Mouse (Mus musculus) heart, embryonic 14.5 days (tissue): ENCODE results near the gene Slc45a3. TPM values are rescaled to one million over a fixed set of nuclear protein-coding genes. Genes with fewer than 3 reads are reported as not detected.

Source experiments
- ATAC-seq: fragments of 200-750 bp; cut with Nextera tagmentation; 2 replicates; pipeline ENCODE4 v1.8.0; 2017; ENCODE audit warnings: low read depth, moderate TSS enrichment; ENCODE audit not compliant: insufficient number of reproducible peaks, insufficient read depth, low FRiP score
- H3K27ac ChIP-seq, 2 experiments: fragments of 200-500 bp in 1 of 2; fragments of 300-500 bp in 1 of 2; sonication (generic) in 1 of 2; replicated peaks in 1 of 2; 2 replicates each; pipeline ENCODE4 v1.5.1; 2012 to 2014; ENCODE audit warnings: low read depth in 2 of 2, low read length in 2 of 2, control low read depth in 1 of 2, mild to moderate bottlenecking in 1 of 2, mixed read lengths in 1 of 2; ENCODE audit not compliant: control insufficient read depth in 1 of 2, insufficient read depth in 1 of 2
- H3K27me3 ChIP-seq: fragments of 300-500 bp; sonication (generic); 2 replicates; pipeline ENCODE4 v1.6.1; 2014; ENCODE audit warnings: mild to moderate bottlenecking, low read length, control low read depth; ENCODE audit not compliant: control insufficient read depth, insufficient read depth
- H3K36me3 ChIP-seq: fragments of 300-500 bp; sonication (generic); 2 replicates; pipeline ENCODE4 v1.6.1; 2014; ENCODE audit warnings: mild to moderate bottlenecking, control low read depth, low read length, mixed read lengths; ENCODE audit not compliant: control insufficient read depth, insufficient read depth
- H3K4me1 ChIP-seq, 2 experiments: fragments of 200-500 bp in 1 of 2; fragments of 300-500 bp in 1 of 2; sonication (generic) in 1 of 2; 2 replicates each; pipeline ENCODE4 v1.6.1; 2012 to 2014; ENCODE audit warnings: low read length in 2 of 2, control low read depth in 1 of 2, mixed read lengths in 1 of 2; ENCODE audit not compliant: control insufficient read depth in 2 of 2, insufficient read depth in 2 of 2
- H3K4me2 ChIP-seq: fragments of 300-500 bp; sonication (generic); 2 replicates; pipeline ENCODE4 v1.6.1; 2014; ENCODE audit warnings: mild to moderate bottlenecking, low read length
- H3K4me3 ChIP-seq, 2 experiments: fragments of 200-500 bp in 1 of 2; fragments of 300-500 bp in 1 of 2; sonication (generic) in 1 of 2; 2 replicates each; pipeline ENCODE4 v1.5.1; 2012 to 2014; ENCODE audit warnings: low read length in 2 of 2, mild to moderate bottlenecking in 2 of 2, control low read depth in 1 of 2, low read depth in 1 of 2, moderate library complexity in 1 of 2; ENCODE audit not compliant: control insufficient read depth in 1 of 2, insufficient read depth in 1 of 2
- H3K9ac ChIP-seq: fragments of 300-500 bp; sonication (generic); 2 replicates; pipeline ENCODE4 v1.6.1; 2014; ENCODE audit warnings: mild to moderate bottlenecking, low read length
- H3K9me3 ChIP-seq: fragments of 300-500 bp; sonication (generic); 2 replicates; pipeline ENCODE4 v1.6.1; 2016; ENCODE audit warnings: low read length, control low read depth; ENCODE audit not compliant: control insufficient read depth
- WGBS: fragments of 180-500 bp; shearing (Covaris S2); extraction: QIAGEN DNeasy Blood & Tissue Kit; methylation state at CpG from one replicate; pipeline ENCODE4 v1.1.7; 2014; 5-methylcytosine and 5-hydroxymethylcytosine counted together
- polyA plus RNA-seq: library from polyadenylated mRNA; unstranded; fragments of >200 nt; fragmentation: Nextera tagmentation; extraction: Ambion mirVana; gene quantifications from 2 replicates; pipeline ENCODE4 v1.2.1, GENCODE M21; 2014

Gene Slc45a3
- polyA plus RNA-seq, 1 experiment from 2014 or later, result 3.1 TPM

DNA sequence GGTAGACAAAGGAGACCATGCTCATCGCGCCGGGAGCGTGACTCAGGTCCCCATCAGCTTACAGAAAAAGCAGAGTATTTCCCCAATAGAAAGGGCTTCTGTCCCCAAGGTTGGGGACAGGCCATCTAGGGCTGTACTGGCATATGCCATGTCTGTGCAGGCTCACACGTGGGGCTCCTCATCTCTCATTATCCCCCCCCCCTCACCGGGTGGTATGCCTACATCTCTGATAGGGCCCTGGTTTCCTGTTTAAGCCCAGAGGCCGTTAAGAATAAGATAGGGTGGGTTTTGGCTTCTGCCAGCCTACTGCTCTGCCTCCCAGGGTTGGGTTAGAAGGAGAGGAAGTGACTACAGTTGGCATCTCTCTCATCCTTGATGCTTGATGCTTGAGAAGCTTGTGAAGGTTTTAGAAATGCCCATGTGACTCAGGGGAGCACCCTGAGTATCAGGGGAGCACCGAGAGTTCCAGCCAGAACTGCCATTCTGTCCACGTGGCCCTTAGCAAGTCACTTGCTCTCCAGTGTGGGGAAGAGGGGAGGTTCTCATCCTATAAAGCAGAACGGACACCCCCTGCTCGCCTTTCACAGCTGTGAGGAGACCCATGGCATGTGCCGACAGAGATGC, 8.4 kb upstream of the Slc45a3 start:
- Histone ChIP-seq H3K9ac (no peak overlapping the region), H3K4me1 (no peaks in the 10 kb centered on the region; a peak in 1 of 4 replicates), H3K4me3 (no peak overlapping the region), H3K27ac (no peak overlapping the region), H3K27me3 (peaks cover 21% of the 10 kb centered on the region), H3K36me3 (no peaks in the 10 kb centered on the region), H3K9me3 (no peaks in the 10 kb centered on the region), H3K4me2 (no peak overlapping the region)
- ATAC-seq, result no peak
- WGBS, result 76% methylated on average over 12 of the region's 12 CpGs

DNA sequence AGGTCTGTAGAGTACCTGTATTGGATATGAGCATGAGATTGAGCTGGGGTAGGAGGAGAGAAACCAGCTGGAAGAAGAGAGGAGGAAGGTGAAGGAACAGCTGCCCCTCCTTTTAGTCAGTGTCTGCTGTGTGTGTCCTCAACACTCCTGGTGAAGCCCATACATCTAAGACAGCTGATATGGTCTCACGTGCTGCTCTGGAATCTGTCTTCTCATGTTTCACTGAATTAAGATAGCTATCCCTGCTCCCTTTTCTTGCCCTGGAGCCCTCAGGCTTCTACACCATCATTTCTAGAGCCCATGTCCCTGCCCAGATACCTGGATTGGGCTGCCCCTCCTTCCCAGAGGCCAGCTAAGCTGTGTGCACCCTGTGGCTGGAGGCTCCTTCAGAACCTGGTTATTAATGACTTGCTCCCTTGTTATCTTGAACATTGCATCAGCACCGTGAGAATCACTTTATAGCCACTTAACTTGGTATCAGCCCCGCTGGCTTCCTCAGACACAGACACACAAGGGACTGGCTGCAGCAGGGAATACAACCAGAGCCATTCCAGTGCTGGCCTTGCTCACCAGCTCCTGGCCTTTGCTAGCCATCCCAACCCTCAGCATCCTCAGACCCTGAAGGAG, 7.5 kb upstream of the Slc45a3 start:
- Histone ChIP-seq H3K27me3 (peaks cover 29% of the 10 kb centered on the region), H3K4me1 (no peaks in the 10 kb centered on the region; a peak in 1 of 4 replicates), H3K4me2 (no peak overlapping the region), H3K4me3 (no peak overlapping the region), H3K9ac (no peak overlapping the region), H3K36me3 (no peaks in the 10 kb centered on the region), H3K27ac (no peak overlapping the region), H3K9me3 (no peaks in the 10 kb centered on the region)
- ATAC-seq, result no peak
- WGBS, result 21% methylated on average over 3 of the region's 3 CpGs

DNA sequence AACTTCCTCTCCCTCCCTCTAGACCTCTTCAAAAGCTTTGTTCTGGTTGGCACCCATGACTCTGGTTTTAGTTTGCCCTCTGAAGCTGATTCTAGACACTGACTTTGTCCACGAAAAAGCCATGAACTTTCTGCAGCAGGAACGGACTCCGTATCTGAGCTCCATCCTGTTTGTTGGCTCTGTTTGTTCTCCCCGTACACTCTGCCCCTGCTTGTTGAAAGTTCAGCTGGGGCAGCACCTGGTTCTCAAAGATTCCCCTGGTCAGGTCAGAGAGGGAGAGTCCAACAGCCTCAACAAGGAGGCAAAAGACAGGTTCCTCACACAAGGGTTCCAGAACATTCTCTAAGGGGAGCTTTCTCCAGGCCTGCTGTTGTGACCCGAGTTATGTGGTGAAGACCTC, 5.4 kb upstream of the Slc45a3 start:
- Histone ChIP-seq H3K4me3 (no peak overlapping the region), H3K36me3 (no peaks in the 10 kb centered on the region), H3K4me1 (peaks cover 0 to 2% of the 10 kb centered on the region in 2 experiments; a peak in 1 of 4 replicates), H3K9me3 (no peaks in the 10 kb centered on the region), H3K27me3 (peaks cover 50% of the 10 kb centered on the region), H3K4me2 (no peak overlapping the region), H3K27ac (no peak overlapping the region), H3K9ac (no peak overlapping the region)
- no peak for ATAC-seq
- WGBS, result 69% methylated on average over 5 of the region's 5 CpGs

DNA sequence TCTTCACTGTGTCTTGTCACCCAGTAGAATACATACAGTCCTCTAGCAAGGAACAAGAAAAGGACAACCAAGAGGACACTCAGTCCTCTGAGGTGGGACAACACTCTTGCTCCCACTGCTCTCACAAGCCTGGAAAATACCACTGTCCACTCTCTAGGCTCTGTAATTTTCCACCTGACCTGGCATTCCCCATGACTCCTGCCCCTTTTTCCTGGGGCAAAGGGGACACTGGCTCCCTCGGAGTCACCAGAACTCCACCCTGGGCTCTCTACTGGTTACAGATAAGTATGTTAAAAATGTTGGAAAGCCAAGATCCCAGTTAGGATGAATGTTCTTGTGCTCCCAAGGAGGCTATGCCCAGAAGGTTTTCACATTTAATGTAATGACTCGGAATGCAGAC, 1.8 kb upstream of the Slc45a3 start:
- H3K4me3 ChIP-seq, result no peak overlapping the region
- no peaks in the 10 kb centered on the region for H3K9me3 ChIP-seq
- no peak overlapping the region for H3K4me2 ChIP-seq
- no peak overlapping the region for H3K27ac ChIP-seq
- H3K27me3 ChIP-seq, result peaks cover 74% of the 10 kb centered on the region
- H3K4me1 ChIP-seq, result peaks cover 4 to 12% of the 10 kb centered on the region in 2 experiments; a peak in 2 of 4 replicates
- H3K36me3 ChIP-seq, result no peaks in the 10 kb centered on the region
- H3K9ac ChIP-seq, result no peak overlapping the region
- ATAC-seq, result no peak
- 48% methylated on average over 2 of the region's 2 CpGs for WGBS

DNA sequence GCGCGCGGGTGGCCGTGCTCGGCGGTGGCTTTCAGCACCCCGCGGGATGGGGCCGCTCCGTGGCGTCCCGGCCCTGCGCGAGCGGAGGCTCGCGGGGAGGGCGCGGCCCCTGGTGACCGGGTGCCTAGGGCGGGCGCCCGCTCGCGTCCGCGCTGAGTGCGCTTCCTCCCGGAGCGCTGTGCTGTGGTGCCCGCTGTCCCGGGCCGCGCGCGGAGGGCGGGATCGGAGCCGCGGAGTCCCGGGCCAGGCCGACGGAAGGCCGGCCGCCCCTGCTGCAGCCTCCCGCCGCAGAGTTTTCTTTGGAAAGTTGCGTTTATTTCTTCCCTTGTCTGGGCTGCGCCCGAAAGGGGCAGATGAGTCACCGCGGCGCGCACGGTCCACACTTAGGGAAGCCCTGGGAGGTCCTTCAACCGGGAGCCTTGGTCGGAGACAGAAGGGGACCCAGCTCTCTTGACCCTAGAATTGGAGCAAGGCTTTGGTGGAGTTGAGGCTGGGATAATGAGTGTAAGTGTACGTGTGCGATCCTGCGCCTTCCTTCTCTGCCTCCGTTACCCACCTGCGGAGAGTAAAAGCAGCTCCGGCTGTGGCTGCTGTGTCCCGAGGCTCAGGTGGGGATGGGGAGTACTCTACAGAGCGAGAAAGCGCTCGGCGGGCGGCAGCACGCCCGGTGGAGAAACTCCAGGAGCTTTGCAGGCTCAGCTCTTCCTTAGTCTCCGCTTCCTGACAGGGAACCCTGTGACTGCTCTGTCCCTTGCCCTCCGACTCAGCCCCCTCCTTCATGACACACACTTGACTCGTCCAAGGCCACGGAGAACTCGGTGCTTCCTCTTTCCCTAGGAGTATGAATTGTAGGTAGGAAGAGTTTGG, 551 bp downstream of the Slc45a3 start:
- no peaks in the 10 kb centered on the region for H3K36me3 ChIP-seq
- peaks cover 71% of the 10 kb centered on the region for H3K27me3 ChIP-seq
- peak overlapping the region; percentile 100 for H3K4me2 ChIP-seq
- H3K4me1 ChIP-seq, result peaks cover 4 to 12% of the 10 kb centered on the region in 2 experiments; a peak in 2 of 4 replicates
- H3K4me3 ChIP-seq, result peak overlapping the region; percentile 62 to 83
- H3K9me3 ChIP-seq, result no peaks in the 10 kb centered on the region
- ATAC-seq, result peak; percentile 45; the same call in 1 of the 2 replicates
- 0 out of 4 replicates have a peak overlapping the region, but pooled peaks of 1 of the 2 experiments have one; percentile 1 for H3K27ac ChIP-seq
- WGBS, result 1% methylated on average over 70 of the region's 76 CpGs
- peak overlapping the region; percentile 78 for H3K9ac ChIP-seq

DNA sequence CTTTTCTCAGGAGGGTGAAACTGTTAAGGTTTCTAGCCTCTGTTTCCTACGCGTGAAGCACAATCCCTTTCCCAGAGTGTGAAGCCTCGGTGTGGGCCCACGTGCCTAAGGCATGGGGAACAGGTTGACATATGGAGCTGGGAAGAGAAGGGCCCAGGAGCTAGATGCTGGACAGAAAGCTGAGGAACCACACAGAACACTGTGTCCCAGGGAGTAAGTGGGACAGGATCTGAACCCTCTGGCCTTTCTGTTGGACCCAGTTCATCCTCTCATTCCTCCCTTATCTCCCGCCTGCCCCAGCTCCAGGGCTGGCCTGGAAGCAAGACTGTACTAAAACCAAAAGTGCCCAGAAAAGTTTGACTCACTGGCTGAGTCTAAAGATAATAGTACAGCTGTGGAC, 1.3 kb downstream of the Slc45a3 start:
- Histone ChIP-seq H3K27ac (no peak overlapping the region), H3K4me2 (peak overlapping the region; percentile 100), H3K27me3 (peaks cover 71% of the 10 kb centered on the region), H3K4me1 (peaks cover 4 to 12% of the 10 kb centered on the region in 2 experiments; a peak in 2 of 4 replicates), H3K9ac (no peak overlapping the region), H3K4me3 (peak overlapping the region in 1 of 2 experiments; percentile 83; a peak in 2 of 4 replicates), H3K36me3 (no peaks in the 10 kb centered on the region), H3K9me3 (no peaks in the 10 kb centered on the region)
- ATAC-seq, result no peak
- 24% methylated on average over 5 of the region's 5 CpGs for WGBS

DNA sequence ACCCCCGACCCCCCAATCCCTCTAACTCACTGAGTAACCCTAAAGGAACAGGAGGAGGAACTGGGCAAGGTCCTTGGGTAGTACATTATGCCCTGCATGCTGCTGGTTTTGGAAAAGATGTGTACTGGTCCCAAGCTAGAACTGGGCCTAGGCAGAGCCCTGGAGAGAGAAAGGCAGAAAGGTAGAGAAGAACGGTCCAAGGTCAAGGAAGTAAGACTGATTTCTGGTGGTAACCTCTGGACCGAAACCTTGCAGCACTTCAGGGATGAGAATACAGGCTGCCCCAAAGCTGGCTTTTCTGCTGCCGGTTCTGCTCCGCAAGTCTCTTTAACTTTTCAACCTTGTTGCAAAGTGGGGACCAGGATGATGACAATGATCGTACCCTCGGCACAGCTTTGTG, 1.8 kb downstream of the Slc45a3 start:
- Histone ChIP-seq H3K27me3 (peaks cover 70% of the 10 kb centered on the region), H3K4me3 (no peak overlapping the region), H3K9me3 (no peaks in the 10 kb centered on the region), H3K4me2 (peak overlapping the region; percentile 100; the same call in 1 of the 2 replicates), H3K27ac (no peak overlapping the region), H3K4me1 (peaks cover 4 to 12% of the 10 kb centered on the region in 2 experiments; a peak in 2 of 4 replicates), H3K9ac (no peak overlapping the region), H3K36me3 (no peaks in the 10 kb centered on the region)
- ATAC-seq, result no peak
- 82% methylated on average over 7 of the region's 7 CpGs for WGBS
